Mouse (Mus musculus): ENCODE measurements at regions not wholly inside any gene's neighbourhood (a gene's known extent, or its start where the extent isn't known, plus 50 kb on each side); places are given as distances from the start of the nearest gene placed in this dataset.

DNA sequence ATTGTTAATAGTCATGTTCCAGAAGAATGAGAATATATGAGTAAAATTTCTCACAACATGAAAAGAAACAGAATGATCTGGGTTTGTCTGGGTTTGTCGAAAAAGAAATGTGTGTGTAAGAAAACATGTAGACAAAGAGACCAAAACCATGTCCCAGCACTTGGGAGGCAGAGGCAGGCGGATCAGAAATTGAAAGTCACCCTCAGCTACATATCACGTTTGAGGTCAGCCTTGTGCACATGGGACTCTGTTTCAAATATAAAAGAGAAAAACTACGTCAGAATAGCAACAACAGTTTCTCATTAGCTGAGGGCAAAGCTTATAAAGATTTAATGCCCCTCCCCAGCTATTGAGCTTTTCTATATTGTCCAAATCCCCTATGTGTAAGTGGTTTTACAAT is 103.8 kb downstream of the Tmsb4x start:
- no peak for TF ChIP-seq CTCF (conservative IDR thresholded peaks at IDR 0.05; ENCODE audit: low read length)
- TF ChIP-seq NANOG (IDR thresholded peaks at IDR 0.05; ENCODE audit: borderline replicate concordance, low read length): no peak
- TF ChIP-seq POU5F1 (IDR thresholded peaks at IDR 0.05; ENCODE audit: borderline replicate concordance, low read length): no peak
